Mouse (Mus musculus) heart, adult 2 months (tissue): ENCODE measurements around the gene Ctsw. TPM values are rescaled to one million over a fixed set of nuclear protein-coding genes. Genes with fewer than 3 reads are reported as not detected.

ENCODE experiments used
- DNase-seq, 2 experiments: peaks; one replicate each; pipeline ENCODE4 v3.0.0; 2021
- H3K27ac ChIP-seq: fragments of 200-600 bp; 2 replicates; pipeline ENCODE4 v1.8.1; 2022
- H3K27me3 ChIP-seq: fragments of 200-500 bp; 2 replicates; pipeline ENCODE4 v1.6.1; 2012; ENCODE audit warnings: mild to moderate bottlenecking, low read length, inconsistent platforms, mixed read lengths; ENCODE audit not compliant: control insufficient read depth, insufficient read depth
- H3K36me3 ChIP-seq: fragments of 200-500 bp; 2 replicates; pipeline ENCODE4 v1.6.1; 2012; ENCODE audit warnings: low read length, inconsistent platforms; ENCODE audit not compliant: control insufficient read depth, insufficient read depth
- H3K4me1 ChIP-seq: fragments of 200-500 bp; 2 replicates; pipeline ENCODE4 v1.6.1; 2011; ENCODE audit warnings: low read length; ENCODE audit not compliant: control insufficient read depth, insufficient read depth
- H3K4me3 ChIP-seq: fragments of 200-600 bp; 2 replicates; pipeline ENCODE4 v1.8.1; 2022
- H3K79me2 ChIP-seq: fragments of 200-500 bp; replicated peaks from 2 replicates; pipeline ENCODE4 v1.6.1; 2012; ENCODE audit warnings: mild to moderate bottlenecking, inconsistent platforms, low read length, moderate library complexity, mixed read lengths; ENCODE audit not compliant: control insufficient read depth, insufficient read depth
- H3K9ac ChIP-seq: fragments of 200-500 bp; 2 replicates; pipeline ENCODE4 v1.6.1; 2012; ENCODE audit warnings: low read depth, mild to moderate bottlenecking, control low read depth, inconsistent platforms, low read length, mixed read lengths
- CTCF ChIP-seq: fragments of 200-600 bp; IDR thresholded peaks from 2 replicates; pipeline ENCODE4 v1.8.1; 2022; ENCODE audit warnings: antibody characterized with exemption, mild to moderate bottlenecking, moderate library complexity
- EP300 ChIP-seq: fragments of 200-500 bp; IDR thresholded peaks from 2 replicates; pipeline ENCODE4 v1.6.1; 2011; ENCODE audit warnings: low read depth, low read length, control low read depth; ENCODE audit not compliant: insufficient read depth
- POLR2A ChIP-seq: fragments of 200-500 bp; IDR thresholded peaks from 2 replicates; pipeline ENCODE4 v1.6.1; 2011; ENCODE audit warnings: mild to moderate bottlenecking, low read depth, low read length, control low read depth; ENCODE audit not compliant: insufficient read depth
- WGBS: fragments of 180-500 bp; shearing (Covaris S2); methylation state at CpG from one replicate; pipeline ENCODE4 v1.1.7; 2018; 5-methylcytosine and 5-hydroxymethylcytosine counted together
- intact Hi-C: fragments of 180-260 bp; cut with DNase I; formaldehyde crosslinking; loops from one replicate; pipeline ENCODE4 v1.15.1; 2025
- polyA plus RNA-seq: library from polyadenylated mRNA; depleted of rRNA; stranded (reverse); fragments of >200 nt; gene quantifications from 2 replicates; pipeline ENCODE4 v1.2.3, GENCODE M21; 2012
- total RNA-seq, 2 experiments: library from RNA; stranded (reverse); gene quantifications; 2 replicates each; pipeline ENCODE4 v1.2.3; 2021

Ctsw gene
- total and polyA plus RNA-seq, 3 experiments: 0.32 to 2.0 (median 0.42) TPM

DNA sequence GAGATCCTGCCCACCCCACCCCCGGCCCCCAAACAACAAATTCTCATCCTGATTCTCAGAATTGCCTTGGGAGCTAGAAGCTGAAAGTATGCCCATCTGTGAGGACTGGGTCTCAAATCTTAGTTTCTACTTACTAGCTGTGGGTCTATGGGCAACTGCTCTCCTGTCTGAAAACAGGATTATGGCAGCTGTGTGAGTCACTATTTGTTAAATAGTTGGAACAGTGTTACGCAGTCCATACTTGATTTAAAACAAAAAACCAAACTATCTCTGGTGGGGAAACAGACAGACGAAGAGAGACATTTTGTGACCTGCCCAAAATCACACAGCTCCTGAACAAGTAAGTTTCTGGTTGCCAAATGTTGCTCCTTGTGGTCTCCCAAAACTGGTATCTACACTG, 18.6 kb downstream of the Ctsw start:
- H3K79me2 ChIP-seq: no peaks in the 10 kb centered on the region
- no peak for TF ChIP-seq POLR2A
- no peak for TF ChIP-seq CTCF
- TF ChIP-seq EP300: no peak
- peaks cover 6% of the 10 kb centered on the region; the same call in 1 of the 2 replicates for H3K27me3 ChIP-seq
- no peak overlapping the region for H3K27ac ChIP-seq
- intact Hi-C loops: no loop called here
- H3K4me3 ChIP-seq: no peak overlapping the region
- peaks cover 2% of the 10 kb centered on the region for H3K4me1 ChIP-seq
- no peak for DNase-seq
- no peak overlapping the region for H3K9ac ChIP-seq
- 74% methylated on average over 3 of the region's 3 CpGs for WGBS
- peaks cover 5% of the 10 kb centered on the region; the same call in 1 of the 2 replicates for H3K36me3 ChIP-seq

- intact Hi-C loops: no loop called here
- WGBS: 5% methylated on average over 36 of the region's 36 CpGs
- peak; percentile 40 to 50 for DNase-seq
Measured at GRCm38 (mm10) chr19:5448354-5449150, 19.8 kb downstream of the Ctsw start.

DNA sequence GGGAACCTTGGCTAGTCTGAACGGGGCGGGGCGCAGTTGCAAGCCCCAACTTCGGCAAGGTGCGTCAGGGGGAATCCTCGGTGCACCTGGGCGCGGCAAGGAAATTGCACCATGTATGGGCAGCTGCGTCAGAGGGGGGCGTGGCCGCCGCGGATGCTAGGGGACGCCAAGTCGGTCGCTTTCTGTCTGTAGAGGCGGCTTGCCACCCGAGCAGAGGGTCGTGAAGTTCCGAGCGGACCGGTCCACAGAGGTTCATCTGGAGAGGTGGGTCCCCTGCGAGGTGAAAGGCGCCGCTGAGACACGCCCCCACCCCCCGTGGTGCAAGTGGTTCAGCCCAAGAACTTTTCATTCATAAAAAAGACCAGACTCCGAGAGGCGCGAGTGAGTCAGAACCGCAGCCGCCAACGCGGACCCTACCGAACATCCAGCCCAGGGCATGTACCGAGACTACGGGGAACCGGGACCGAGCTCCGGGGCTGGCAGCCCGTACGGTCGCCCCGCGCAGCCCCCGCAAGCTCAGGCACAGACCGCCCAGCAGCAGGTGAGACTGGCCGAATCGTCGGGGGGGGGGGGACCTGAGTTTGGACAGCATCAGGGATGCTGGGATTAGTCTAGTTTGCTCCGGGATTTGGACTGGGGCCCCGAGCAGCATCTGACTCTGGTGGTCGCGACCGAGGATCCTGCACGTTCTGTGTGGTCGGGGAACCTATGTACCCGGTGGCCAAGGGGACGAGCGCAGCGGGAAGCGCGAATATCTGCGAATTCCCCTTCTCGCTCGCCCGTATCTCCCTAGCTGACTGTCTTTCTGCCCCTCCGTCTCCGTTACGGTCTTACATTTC, 20.6 kb downstream of the Ctsw start, which contains the start of gene Fosl1:
Gene Fosl1 (plus strand): TSS at position 33 of the 839 bp plus-strand sequence.
- H3K36me3 ChIP-seq: no peaks in the 10 kb centered on the region

More at GRCm38 (mm10) chr19:5448354-5449150, 19.8 kb downstream of the Ctsw start:
- Histone ChIP-seq H3K79me2 (no peaks in the 10 kb centered on the region), H3K27me3 (peaks cover 6% of the 10 kb centered on the region; the same call in 1 of the 2 replicates), H3K36me3 (no peaks in the 10 kb centered on the region), H3K4me3 (peak overlapping the region; percentile 54; the same call in 1 of the 2 replicates), H3K9ac (no peak overlapping the region), H3K4me1 (peaks cover 2% of the 10 kb centered on the region), H3K27ac (no peak overlapping the region)
- TF ChIP-seq CTCF: no peak
- no peak for TF ChIP-seq EP300
- TF ChIP-seq POLR2A: no peak

DNA sequence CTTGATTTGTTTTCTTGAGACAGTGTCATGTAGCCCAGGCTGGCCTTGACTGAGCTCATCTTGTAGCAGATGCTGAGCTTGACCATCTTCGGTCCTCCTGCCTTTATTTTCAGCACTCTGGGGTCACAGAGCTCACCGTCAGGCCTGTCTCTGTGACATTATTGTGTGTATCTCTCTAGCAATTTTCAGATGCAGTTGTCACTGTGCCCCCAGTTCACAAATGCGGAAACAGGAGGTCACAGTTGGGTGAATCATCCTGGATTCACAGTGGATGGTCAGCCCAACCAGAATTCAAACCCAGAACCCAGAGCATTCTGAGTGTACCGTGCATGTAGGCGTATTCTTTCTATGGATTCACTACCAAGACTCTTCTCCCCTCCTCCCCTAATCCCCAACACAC, 22.6 kb downstream of the Ctsw start:
- peaks cover 2% of the 10 kb centered on the region for H3K4me1 ChIP-seq
- no peaks in the 10 kb centered on the region for H3K79me2 ChIP-seq
- H3K4me3 ChIP-seq: no peak overlapping the region
- no peak overlapping the region for H3K27ac ChIP-seq
- H3K27me3 ChIP-seq: peaks cover 6% of the 10 kb centered on the region; the same call in 1 of the 2 replicates
- H3K9ac ChIP-seq: no peak overlapping the region
- intact Hi-C loops: no loop called here
- no peak for DNase-seq
- 91% methylated on average over 5 of the region's 5 CpGs for WGBS
- no peak for TF ChIP-seq POLR2A
- TF ChIP-seq EP300: no peak
- no peak for TF ChIP-seq CTCF
- no peaks in the 10 kb centered on the region for H3K36me3 ChIP-seq

More for the DNA sequence above, 20.6 kb downstream of the Ctsw start, which contains the start of gene Fosl1:
- peaks cover 6% of the 10 kb centered on the region; the same call in 1 of the 2 replicates for H3K27me3 ChIP-seq
- peaks cover 2% of the 10 kb centered on the region for H3K4me1 ChIP-seq
- intact Hi-C loops: no loop called here
- no peaks in the 10 kb centered on the region for H3K79me2 ChIP-seq
- peak within 1 kb of the TSS; percentile 54 for H3K4me3 ChIP-seq
- TF ChIP-seq POLR2A: no peak
- TF ChIP-seq CTCF: no peak
- TF ChIP-seq EP300: no peak
- H3K27ac ChIP-seq: no peak within 1 kb of the TSS
- WGBS: 1% methylated on average over 69 of the region's 70 CpGs
- peak within 1 kb of the TSS; percentile 37 for H3K9ac ChIP-seq
- peak; percentile 74 to 80 for DNase-seq

DNA sequence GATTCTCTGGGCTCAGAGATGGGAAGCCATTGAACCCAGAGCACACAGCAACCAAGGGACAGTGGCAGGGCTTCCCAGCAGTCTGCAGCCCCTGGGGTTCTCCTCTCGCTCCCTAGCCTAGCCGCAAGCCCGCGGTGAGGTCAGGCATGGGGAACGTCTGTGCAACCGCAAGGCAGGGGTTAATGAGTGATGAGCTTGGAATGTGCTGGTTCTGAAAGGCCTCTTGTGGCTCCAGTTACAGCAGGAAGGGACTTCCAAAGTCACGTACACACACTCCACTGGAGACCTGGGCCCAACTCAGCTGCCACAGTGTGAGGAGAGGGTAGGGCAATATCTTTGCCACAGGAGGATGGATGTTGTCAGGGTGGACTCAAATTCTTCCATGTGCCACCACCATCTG, 23.4 kb downstream of the Ctsw start:
- WGBS: 47% methylated on average over 7 of the region's 7 CpGs
- no peak overlapping the region for H3K4me3 ChIP-seq
- no peak overlapping the region for H3K27ac ChIP-seq
- H3K9ac ChIP-seq: no peak overlapping the region
- intact Hi-C loops: no loop called here
- no peaks in the 10 kb centered on the region for H3K79me2 ChIP-seq
- peaks cover 6% of the 10 kb centered on the region; the same call in 1 of the 2 replicates for H3K27me3 ChIP-seq
- no peaks in the 10 kb centered on the region for H3K36me3 ChIP-seq
- DNase-seq: no peak
- peaks cover 2% of the 10 kb centered on the region for H3K4me1 ChIP-seq
- TF ChIP-seq EP300: no peak
- no peak for TF ChIP-seq CTCF
- no peak for TF ChIP-seq POLR2A
